Mouse (Mus musculus) lung, postnatal 25 days (tissue): Measurements from ENCODE around the gene Pabpc4.

ENCODE experiments used
- DNase-seq: peaks from one replicate; pipeline ENCODE4 v3.0.0; 2022; ENCODE audit warnings: low spot score

Gene Pabpc4

DNA sequence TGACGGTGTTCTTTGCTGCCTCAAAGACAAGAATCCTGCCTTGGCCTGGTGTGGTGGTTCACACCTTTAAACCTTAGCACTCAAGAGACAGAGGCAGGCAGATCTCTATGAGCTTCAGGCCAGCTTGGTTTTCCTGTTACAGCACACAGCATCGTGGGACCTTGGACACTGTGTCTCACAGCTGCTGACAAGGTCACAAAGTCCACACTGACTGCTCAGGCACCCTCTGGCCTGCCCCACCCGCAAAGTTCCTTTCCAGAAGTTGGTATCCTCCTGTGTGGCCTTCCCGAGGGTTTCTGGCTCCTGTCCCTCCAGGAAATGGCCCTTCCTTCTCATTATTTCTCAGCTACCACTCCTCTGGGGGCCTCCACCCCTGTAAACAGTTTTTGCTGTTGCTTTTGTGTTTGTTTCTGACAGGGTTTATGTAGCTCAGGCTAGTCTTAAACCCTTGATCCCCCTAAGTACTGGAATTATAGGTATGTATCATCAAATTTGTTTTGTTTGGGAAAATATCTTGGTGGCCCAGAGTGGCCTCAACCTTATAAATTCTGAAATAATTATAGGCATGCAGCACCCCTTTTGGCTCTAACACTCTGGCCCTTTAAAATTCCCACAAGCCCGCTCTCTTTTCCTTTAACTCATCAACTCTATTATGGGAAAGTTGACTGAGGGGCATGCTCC lies at the start of gene Pabpc4:
TSS of gene Pabpc4 (plus strand) at position 631 of the 681 bp plus-strand sequence.
- DNase-seq, result no peak

DNA sequence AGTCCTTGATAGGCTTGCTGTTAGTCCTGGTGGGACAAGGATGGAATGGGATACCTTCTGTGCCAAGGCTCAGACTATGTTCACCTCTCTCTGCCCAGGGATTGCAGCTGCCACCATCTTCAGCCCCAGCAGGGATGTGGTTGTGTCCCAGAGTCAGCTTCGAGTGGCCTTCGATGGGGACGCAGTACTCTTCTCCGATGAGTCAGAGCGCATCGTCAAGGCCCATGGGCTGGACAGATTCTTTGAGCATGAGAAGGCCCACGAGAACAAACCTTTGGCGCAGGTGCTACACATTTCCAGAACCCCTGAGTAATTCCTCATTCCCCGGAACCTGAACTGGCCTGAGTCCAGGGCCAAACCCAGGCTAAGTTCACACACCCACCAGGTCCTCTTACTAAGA lies 48.2 kb upstream of the Pabpc4 start:
- DNase-seq, result no peak

DNA sequence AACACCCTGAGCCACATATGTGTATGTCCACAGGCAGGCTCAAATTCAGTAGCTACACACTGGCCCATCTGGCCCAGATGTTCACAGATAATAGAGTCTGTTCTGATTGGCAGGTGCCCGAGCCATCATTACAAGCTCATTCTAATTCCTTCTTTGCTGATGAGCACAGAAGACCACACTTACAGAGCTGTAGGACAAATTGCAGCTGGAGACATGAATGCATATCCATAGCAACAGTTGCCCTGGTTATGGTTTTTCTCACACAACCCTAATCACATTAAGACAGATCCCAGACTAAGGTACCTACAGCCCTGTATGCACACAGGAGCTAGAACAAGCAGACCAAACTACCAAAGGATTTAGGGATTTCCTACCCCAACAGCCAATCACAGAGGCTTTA lies 46.8 kb upstream of the Pabpc4 start:
- DNase-seq, result no peak

GRCm38 (mm10) chr4:123216782-123217181 lies 45.4 kb upstream of the Pabpc4 start:
- DNase-seq, result no peak

DNA sequence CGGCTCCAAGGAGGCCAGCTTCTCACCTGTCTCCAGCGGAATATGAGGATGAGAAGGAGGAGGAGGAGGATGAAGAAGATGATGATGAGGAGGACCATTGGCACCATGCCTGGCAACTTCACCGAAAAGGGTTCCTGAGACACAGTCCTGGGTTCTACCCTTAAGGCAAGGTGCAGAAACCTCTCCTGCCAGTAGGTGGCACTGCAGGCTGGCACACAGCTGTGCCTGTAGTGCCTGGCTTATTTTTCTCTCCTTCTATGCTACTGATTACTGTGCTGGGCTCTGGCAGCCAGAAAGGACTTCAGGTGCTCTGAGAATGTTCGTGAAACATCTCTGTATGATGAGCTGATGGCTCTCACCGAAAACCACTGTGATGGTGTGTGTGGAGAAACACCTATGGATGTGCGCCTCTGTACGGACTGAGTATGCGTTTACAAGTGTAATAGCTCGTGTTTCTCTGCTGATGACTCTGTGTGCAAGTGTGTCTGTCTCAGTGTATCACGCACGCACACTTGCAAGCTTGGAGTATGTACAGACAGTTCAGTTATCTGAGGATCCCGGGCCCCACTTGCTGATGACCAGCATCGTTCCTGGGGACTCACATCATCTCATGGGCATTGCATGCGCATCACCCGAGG lies 42.3 kb upstream of the Pabpc4 start:
- peak; percentile 45 for DNase-seq

GRCm38 (mm10) chr4:123220637-123221036 lies 41.5 kb upstream of the Pabpc4 start:
- DNase-seq, result no peak

- DNase-seq, result no peak
Measured at GRCm38 (mm10) chr4:123223309-123223708, 38.8 kb upstream of the Pabpc4 start.

GRCm38 (mm10) chr4:123225718-123226403 lies 36.3 kb upstream of the Pabpc4 start:
- peak; percentile 37 for DNase-seq

DNA sequence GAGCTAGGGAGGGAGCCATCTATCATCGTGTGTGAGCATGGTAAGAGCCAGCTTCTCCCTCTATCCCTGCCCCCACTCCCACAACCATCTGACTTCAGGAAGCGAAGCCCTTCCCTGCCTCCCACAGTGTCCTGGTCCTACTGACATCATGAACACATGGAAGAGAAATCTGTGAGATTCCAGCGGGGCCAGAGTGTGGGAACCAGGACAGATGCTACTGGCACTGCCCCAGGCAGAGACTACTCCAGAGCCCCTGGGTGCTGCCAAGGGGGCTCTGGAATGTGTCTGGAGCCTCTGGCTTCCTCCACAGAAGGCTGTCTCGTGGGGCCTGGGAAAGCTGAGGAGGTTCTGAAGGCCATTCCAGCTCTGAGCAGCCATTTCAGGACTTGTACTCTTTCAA lies 34.4 kb upstream of the Pabpc4 start:
- DNase-seq, result peak; percentile 62

DNA sequence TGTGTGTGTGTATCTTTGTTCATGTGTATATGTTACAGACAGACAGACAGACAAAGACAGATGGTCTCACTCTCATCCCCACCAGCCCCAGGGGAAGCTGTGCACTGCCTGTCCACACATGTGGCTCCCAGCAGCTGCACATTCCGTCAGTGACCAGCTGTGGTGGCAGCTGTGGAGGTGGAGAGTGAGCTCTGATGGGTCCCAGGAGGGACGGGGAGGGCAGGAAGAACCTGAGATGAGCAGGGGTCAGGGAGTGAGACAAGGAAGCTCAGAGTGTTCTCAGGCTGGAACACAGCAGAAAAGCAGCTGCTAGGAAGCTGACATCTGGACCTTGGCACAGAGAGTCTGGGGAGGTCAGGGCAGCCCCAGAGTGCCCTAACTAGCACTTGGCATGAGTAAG lies 33.9 kb upstream of the Pabpc4 start:
- DNase-seq, result peak; percentile 75

- DNase-seq, result no peak
Measured at GRCm38 (mm10) chr4:123229166-123229565, 33.0 kb upstream of the Pabpc4 start.

GRCm38 (mm10) chr4:123232841-123233240 lies 29.3 kb upstream of the Pabpc4 start:
- no peak for DNase-seq

DNA sequence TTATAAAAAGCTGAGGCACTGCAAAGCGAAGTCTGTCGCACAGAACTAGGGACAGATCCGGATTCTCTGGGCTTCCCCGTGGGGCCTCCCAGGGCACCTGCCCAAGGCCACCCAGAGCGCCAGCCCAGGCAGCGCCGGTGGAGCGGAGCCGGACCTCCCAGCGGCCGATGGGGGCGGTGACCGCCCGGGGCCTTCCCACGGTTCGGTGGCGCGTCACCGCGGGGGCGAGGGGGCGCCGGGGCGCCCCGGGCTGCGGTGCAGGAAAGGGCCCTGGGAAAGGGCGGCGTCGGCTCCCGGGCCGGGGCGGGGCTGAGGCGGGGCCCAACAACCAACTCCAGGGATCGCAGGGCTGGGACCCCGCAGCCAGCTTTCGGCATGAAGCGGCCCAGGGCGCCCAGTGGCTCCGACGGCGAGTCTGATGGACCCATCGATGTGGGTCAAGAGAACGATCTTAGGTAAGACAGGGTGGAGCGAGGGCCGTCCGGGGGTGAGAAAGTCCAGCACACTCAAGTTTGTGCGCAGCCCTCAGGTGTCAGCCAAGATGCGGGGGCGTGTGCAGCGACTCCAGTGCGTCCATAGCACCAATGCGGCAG lies 28.6 kb upstream of the Pabpc4 start, which contains the start of gene Heyl:
TSS of gene Heyl (plus strand) at position 65 of the 593 bp plus-strand sequence.
- DNase-seq, result peak; percentile 23

- DNase-seq, result no peak
Measured at GRCm38 (mm10) chr4:123235835-123236430, 26.2 kb upstream of the Pabpc4 start.

DNA sequence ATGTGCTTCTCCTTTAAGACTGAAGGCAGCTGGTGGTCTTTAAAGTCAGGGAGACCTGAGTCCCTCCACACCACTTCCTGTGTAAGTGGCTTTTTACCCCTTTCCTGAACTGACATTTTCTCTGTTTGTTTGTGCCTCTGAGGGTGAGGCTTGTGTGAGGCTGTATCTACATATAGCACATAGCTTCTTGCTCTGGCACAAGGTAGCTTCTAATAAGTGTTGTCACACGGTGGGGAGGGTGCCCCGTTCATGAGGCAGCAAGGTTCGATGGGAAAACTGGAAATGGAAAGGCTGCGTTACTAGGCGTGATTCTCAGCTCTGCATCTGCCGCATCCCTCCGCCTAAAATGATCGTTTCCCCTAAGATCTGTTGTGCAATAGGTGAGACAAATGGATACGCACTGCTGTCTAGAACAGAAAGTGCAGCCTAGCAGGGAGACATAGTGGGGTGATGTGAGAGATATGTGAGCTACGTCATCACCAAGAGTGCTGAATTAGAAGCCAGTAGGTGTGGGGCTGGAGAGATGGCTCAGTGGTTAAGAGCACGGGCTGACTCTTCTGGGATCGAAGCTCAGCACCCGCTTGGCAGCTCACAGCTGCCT lies 25.6 kb upstream of the Pabpc4 start:
- DNase-seq, result peak; percentile 51

- peak; percentile 61 for DNase-seq
Measured at GRCm38 (mm10) chr4:123237386-123238266, 24.5 kb upstream of the Pabpc4 start.

- peak; percentile 24 for DNase-seq
Measured at GRCm38 (mm10) chr4:123239361-123240203, 22.6 kb upstream of the Pabpc4 start.

DNA sequence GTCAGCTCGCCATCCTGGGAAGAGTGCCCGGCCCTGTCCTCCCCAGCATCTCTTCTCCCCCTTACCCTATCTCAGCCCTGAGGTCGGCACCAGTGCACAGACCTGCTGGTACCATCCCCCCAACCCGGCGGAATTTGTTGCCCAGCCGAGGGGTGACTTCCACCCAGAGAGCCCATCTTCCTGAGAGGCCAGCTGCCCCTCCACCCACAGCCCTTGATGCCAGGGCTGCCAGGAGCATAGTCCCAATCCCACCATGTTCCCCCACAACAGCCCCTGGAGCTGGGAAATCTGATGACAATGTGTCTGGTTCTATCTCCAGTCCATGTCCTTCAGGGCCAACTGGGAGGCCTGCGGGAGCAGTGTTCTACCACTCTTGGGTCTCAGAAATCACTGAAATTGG lies 15.9 kb upstream of the Pabpc4 start:
- no peak for DNase-seq

DNA sequence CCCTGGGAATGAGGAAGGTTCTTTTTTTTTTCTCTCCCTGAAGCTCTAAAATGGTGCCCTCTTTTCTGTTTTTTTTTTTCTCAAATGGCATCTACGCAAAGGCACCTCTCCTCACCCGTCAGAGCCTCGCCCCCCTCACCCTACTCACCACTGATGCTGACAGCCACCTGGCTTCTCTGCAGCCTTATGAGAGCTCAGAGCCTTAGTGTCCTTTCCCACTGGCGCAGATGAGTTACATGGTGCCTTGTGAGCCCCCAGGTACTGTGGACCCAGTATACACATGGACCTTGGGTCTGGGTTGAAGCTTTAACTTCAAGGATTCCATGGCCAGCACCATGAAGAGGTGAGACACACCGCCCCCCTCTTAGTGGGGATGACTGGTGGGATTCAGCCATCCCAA lies 15.5 kb upstream of the Pabpc4 start:
- DNase-seq, result no peak
